Mouse (Mus musculus): ENCODE measurements around the gene Lmln. TPM values are rescaled to one million over a fixed set of nuclear protein-coding genes. Genes with fewer than 3 reads are reported as not detected.

Lmln gene
- 1 to 10 TPM; 1.3 to 1.8 TPM for polyA plus RNA-seq (2017; shearing (Covaris generic))

GRCm38 (mm10) chr16:33062024-33062681 lies at the start of gene Lmln:
Gene Lmln (plus strand): TSS chr16:33062521.

GRCm38 (mm10) chr16:33056095-33056785 lies 6.1 kb upstream of the Lmln start, which contains the start of the genes Iqcg and Rpl35a:
Gene Iqcg (minus strand): TSS chr16:33056218.
Gene Rpl35a (plus strand): TSS chr16:33056453.

Other genes starting within 250 kb of the Lmln start
- 10 to 100 TPM; 61.5 to 78.6 TPM for gene Fyttd1, start 185.0 kb upstream of the Lmln start, polyA plus RNA-seq (2017; shearing (Covaris generic))
- 10 to 100 TPM; 17.9 to 25.4 TPM for gene Rubcn, start 184.8 kb upstream of the Lmln start, polyA plus RNA-seq (2017; shearing (Covaris generic))
- gene Lrch3, start 148.4 kb upstream of the Lmln start, polyA plus RNA-seq (2017; shearing (Covaris generic)): 10 to 100 TPM; 58.2 to 73.5 TPM
- gene Iqcg, start 6.3 kb upstream of the Lmln start, polyA plus RNA-seq (2017; shearing (Covaris generic)): 1 to 10 TPM in 1 of 2 experiments, under 1 TPM in 1; 0.86 to 1.5 TPM
- gene Rpl35a, start 6.1 kb upstream of the Lmln start, polyA plus RNA-seq (2017; shearing (Covaris generic)): 100 to 1,000 TPM; 521 to 528 TPM
- gene Osbpl11, start 122.5 kb downstream of the Lmln start, polyA plus RNA-seq (2017; shearing (Covaris generic)): 10 to 100 TPM; 26.9 to 37.5 TPM
- 100 to 1,000 TPM; 103 to 113 TPM for gene Snx4, start 188.9 kb downstream of the Lmln start, polyA plus RNA-seq (2017; shearing (Covaris generic))